Mouse (Mus musculus): ENCODE data around the gene Nlk. TPM values are rescaled to one million over a fixed set of nuclear protein-coding genes. Genes with fewer than 3 reads are reported as not detected.
A peak's percentile ranks its signal among the peaks of the same experiment; 100 is the strongest.

The Nlk gene
- polyA plus RNA-seq, 1 experiment from 2014 or later = 9.2 TPM

- Histone ChIP-seq H3K9ac (no peak overlapping the region), H3K27me3 (replicated peaks) (no peaks in the 10 kb centered on the region), H3K9me3 (no peaks in the 10 kb centered on the region), H3K27ac (no peak overlapping the region), H3K4me3 (replicated peaks) (no peak overlapping the region), H3K4me2 (no peak overlapping the region), H3K4me1 (no peaks in the 10 kb centered on the region), H3K36me3 (no peaks in the 10 kb centered on the region)
- 54% methylated on average over 1 of the region's 1 CpGs for WGBS
- ATAC-seq (ENCODE audit: insufficient read depth, low FRiP score, low read depth) = no peak; the same call in 1 of the 2 replicates
Observed at GRCm38 (mm10) chr11:78724792-78725191, 27.6 kb upstream of the Nlk start.

- WGBS = 75% methylated on average over 2 of the region's 2 CpGs
- Histone ChIP-seq H3K9ac (no peak overlapping the region), H3K36me3 (no peaks in the 10 kb centered on the region), H3K4me3 (replicated peaks) (no peak overlapping the region), H3K4me2 (no peak overlapping the region), H3K27me3 (replicated peaks) (no peaks in the 10 kb centered on the region), H3K4me1 (no peaks in the 10 kb centered on the region), H3K27ac (no peak overlapping the region), H3K9me3 (no peaks in the 10 kb centered on the region)
- no peak for ATAC-seq (ENCODE audit: insufficient read depth, low FRiP score, low read depth)
Observed at GRCm38 (mm10) chr11:78721419-78721818, 24.2 kb upstream of the Nlk start.

- Histone ChIP-seq H3K36me3 (no peaks in the 10 kb centered on the region), H3K27ac (no peak overlapping the region), H3K4me2 (no peak overlapping the region), H3K4me1 (no peaks in the 10 kb centered on the region), H3K27me3 (replicated peaks) (no peaks in the 10 kb centered on the region), H3K4me3 (replicated peaks) (no peak overlapping the region), H3K9ac (no peak overlapping the region), H3K9me3 (no peaks in the 10 kb centered on the region)
- WGBS = 60% methylated on average over 4 of the region's 4 CpGs
- no peak for ATAC-seq (ENCODE audit: insufficient read depth, low FRiP score, low read depth)
Observed at GRCm38 (mm10) chr11:78717655-78718054, 20.5 kb upstream of the Nlk start.

GRCm38 (mm10) chr11:78708642-78709041 lies 11.5 kb upstream of the Nlk start:
- no peak overlapping the region for H3K9ac ChIP-seq
- 67% methylated on average over 2 of the region's 2 CpGs for WGBS
- no peak overlapping the region for H3K27ac ChIP-seq
- H3K4me2 ChIP-seq = no peak overlapping the region
- no peak for ATAC-seq (ENCODE audit: insufficient read depth, low FRiP score, low read depth)
- H3K4me3 ChIP-seq (replicated peaks) = no peak overlapping the region
- no peaks in the 10 kb centered on the region for H3K27me3 ChIP-seq (replicated peaks)
- no peaks in the 10 kb centered on the region for H3K4me1 ChIP-seq
- H3K36me3 ChIP-seq = no peaks in the 10 kb centered on the region
- no peaks in the 10 kb centered on the region for H3K9me3 ChIP-seq

GRCm38 (mm10) chr11:78706026-78706425 lies 8.9 kb upstream of the Nlk start:
- Histone ChIP-seq H3K4me3 (replicated peaks) (no peak overlapping the region), H3K4me2 (no peak overlapping the region), H3K36me3 (no peaks in the 10 kb centered on the region), H3K9me3 (no peaks in the 10 kb centered on the region), H3K27me3 (replicated peaks) (no peaks in the 10 kb centered on the region), H3K4me1 (no peaks in the 10 kb centered on the region), H3K27ac (no peak overlapping the region), H3K9ac (no peak overlapping the region)
- ATAC-seq (ENCODE audit: insufficient read depth, low FRiP score, low read depth) = no peak

GRCm38 (mm10) chr11:78703085-78703484 lies 5.9 kb upstream of the Nlk start:
- H3K36me3 ChIP-seq = no peaks in the 10 kb centered on the region
- H3K9me3 ChIP-seq = no peaks in the 10 kb centered on the region
- no peak overlapping the region for H3K9ac ChIP-seq
- no peak overlapping the region for H3K4me2 ChIP-seq
- 67% methylated on average over 5 of the region's 5 CpGs for whole genome bisulfite sequencing
- H3K4me1 ChIP-seq = no peaks in the 10 kb centered on the region
- H3K27ac ChIP-seq = no peak overlapping the region
- H3K27me3 ChIP-seq (replicated peaks) = no peaks in the 10 kb centered on the region
- H3K4me3 ChIP-seq (replicated peaks) = no peak overlapping the region
- ATAC-seq (ENCODE audit: insufficient read depth, low FRiP score, low read depth) = no peak

- Histone ChIP-seq H3K4me3 (replicated peaks) (no peak overlapping the region), H3K4me1 (no peaks in the 10 kb centered on the region), H3K27ac (no peak overlapping the region), H3K27me3 (replicated peaks) (no peaks in the 10 kb centered on the region), H3K36me3 (no peaks in the 10 kb centered on the region), H3K4me2 (no peak overlapping the region), H3K9me3 (no peaks in the 10 kb centered on the region), H3K9ac (no peak overlapping the region)
- no peak for ATAC-seq (ENCODE audit: insufficient read depth, low FRiP score, low read depth)
- 49% methylated on average over 3 of the region's 3 CpGs for WGBS
Observed at GRCm38 (mm10) chr11:78702319-78702718, 5.1 kb upstream of the Nlk start.

- no peaks in the 10 kb centered on the region for H3K9me3 ChIP-seq
- WGBS = under 1% methylated on average over 12 of the region's 12 CpGs
- H3K4me2 ChIP-seq = peak overlapping the region; percentile 36
- H3K4me1 ChIP-seq = peaks cover 18% of the 10 kb centered on the region
- H3K4me3 ChIP-seq (replicated peaks) = peak overlapping the region; percentile 84
- no peaks in the 10 kb centered on the region for H3K36me3 ChIP-seq
- no peak overlapping the region for H3K9ac ChIP-seq
- peak; percentile 83 for ATAC-seq (ENCODE audit: insufficient read depth, low FRiP score, low read depth)
- H3K27me3 ChIP-seq (replicated peaks) = no peaks in the 10 kb centered on the region
- peak overlapping the region; percentile 77; the same call in 1 of the 2 replicates for H3K27ac ChIP-seq
Observed at GRCm38 (mm10) chr11:78697753-78698171, 589 bp upstream of the Nlk start.

- Histone ChIP-seq H3K4me1 (peaks cover 18% of the 10 kb centered on the region), H3K9ac (no peak overlapping the region), H3K4me3 (replicated peaks) (no peak overlapping the region), H3K4me2 (no peak overlapping the region), H3K36me3 (no peaks in the 10 kb centered on the region), H3K9me3 (no peaks in the 10 kb centered on the region), H3K27me3 (replicated peaks) (no peaks in the 10 kb centered on the region), H3K27ac (no peak overlapping the region)
- 64% methylated on average over 3 of the region's 3 CpGs for WGBS
- no peak for ATAC-seq (ENCODE audit: insufficient read depth, low FRiP score, low read depth)
Observed at GRCm38 (mm10) chr11:78694249-78694648, 2.9 kb downstream of the Nlk start.

- Histone ChIP-seq H3K27ac (no peak overlapping the region), H3K27me3 (replicated peaks) (no peaks in the 10 kb centered on the region), H3K4me1 (peaks cover 18% of the 10 kb centered on the region), H3K4me3 (replicated peaks) (no peak overlapping the region), H3K36me3 (no peaks in the 10 kb centered on the region), H3K4me2 (no peak overlapping the region), H3K9me3 (no peaks in the 10 kb centered on the region), H3K9ac (no peak overlapping the region)
- WGBS = 90% methylated on average over 8 of the region's 8 CpGs
- ATAC-seq (ENCODE audit: insufficient read depth, low FRiP score, low read depth) = no peak
Observed at GRCm38 (mm10) chr11:78693307-78693706, 3.9 kb downstream of the Nlk start.

GRCm38 (mm10) chr11:78691201-78691600 lies 6.0 kb downstream of the Nlk start:
- H3K4me1 ChIP-seq = peaks cover 15% of the 10 kb centered on the region
- no peaks in the 10 kb centered on the region for H3K9me3 ChIP-seq
- H3K4me3 ChIP-seq (replicated peaks) = no peak overlapping the region
- WGBS = 71% methylated on average over 2 of the region's 2 CpGs
- H3K36me3 ChIP-seq = no peaks in the 10 kb centered on the region
- no peak overlapping the region for H3K4me2 ChIP-seq
- no peak for ATAC-seq (ENCODE audit: insufficient read depth, low FRiP score, low read depth)
- H3K27me3 ChIP-seq (replicated peaks) = no peaks in the 10 kb centered on the region
- no peak overlapping the region for H3K27ac ChIP-seq
- H3K9ac ChIP-seq = no peak overlapping the region

- ATAC-seq (ENCODE audit: insufficient read depth, low FRiP score, low read depth) = no peak
- H3K9ac ChIP-seq = no peak overlapping the region
- no peaks in the 10 kb centered on the region for H3K36me3 ChIP-seq
- peaks cover 8% of the 10 kb centered on the region; the same call in 1 of the 2 replicates for H3K4me1 ChIP-seq
- no peaks in the 10 kb centered on the region for H3K9me3 ChIP-seq
- H3K4me2 ChIP-seq = no peak overlapping the region
- no peaks in the 10 kb centered on the region for H3K27me3 ChIP-seq (replicated peaks)
- WGBS = 78% methylated on average over 3 of the region's 3 CpGs
- H3K4me3 ChIP-seq (replicated peaks) = no peak overlapping the region
- no peak overlapping the region for H3K27ac ChIP-seq
Observed at GRCm38 (mm10) chr11:78690547-78690946, 6.6 kb downstream of the Nlk start.

GRCm38 (mm10) chr11:78681058-78681457 lies 16.1 kb downstream of the Nlk start:
- H3K4me1 ChIP-seq = no peaks in the 10 kb centered on the region
- H3K27ac ChIP-seq = no peak overlapping the region
- WGBS = 73% methylated on average over 3 of the region's 3 CpGs
- no peaks in the 10 kb centered on the region for H3K9me3 ChIP-seq
- no peak overlapping the region for H3K4me2 ChIP-seq
- H3K9ac ChIP-seq = no peak overlapping the region
- H3K27me3 ChIP-seq (replicated peaks) = no peaks in the 10 kb centered on the region
- ATAC-seq (ENCODE audit: insufficient read depth, low FRiP score, low read depth) = no peak
- peaks cover 5% of the 10 kb centered on the region; the same call in 1 of the 2 replicates for H3K36me3 ChIP-seq
- no peak overlapping the region for H3K4me3 ChIP-seq (replicated peaks)
